Mouse (Mus musculus) neural tube, embryonic 15.5 days (tissue): Measurements from ENCODE around the gene Ube2o. TPM values are rescaled to one million over a fixed set of nuclear protein-coding genes. Genes with fewer than 3 reads are reported as not detected.
"Not testable (repeated sequence)": the region's sequence is repeated elsewhere in the genome, so short reads cannot be mapped to it uniquely, and the experiment has no call there.

Experiments
- ATAC-seq: fragments of 200-750 bp; cut with Nextera tagmentation; 2 replicates; pipeline ENCODE4 v1.8.0; 2017; ENCODE audit warnings: mild to moderate bottlenecking, moderate TSS enrichment, moderate library complexity; ENCODE audit not compliant: low FRiP score
- H3K27ac ChIP-seq: fragments of 300-500 bp; sonication (generic); replicated peaks from 2 replicates; pipeline ENCODE4 v1.5.1; 2015; ENCODE audit warnings: mild to moderate bottlenecking, inconsistent platforms
- H3K27me3 ChIP-seq: fragments of 300-500 bp; sonication (generic); replicated peaks from 2 replicates; pipeline ENCODE4 v1.6.1; 2015; ENCODE audit warnings: inconsistent platforms
- H3K36me3 ChIP-seq: fragments of 300-500 bp; sonication (generic); 2 replicates; pipeline ENCODE4 v1.6.1; 2015; ENCODE audit warnings: inconsistent platforms
- H3K4me1 ChIP-seq: fragments of 300-500 bp; sonication (generic); 2 replicates; pipeline ENCODE4 v1.6.1; 2015; ENCODE audit warnings: inconsistent platforms
- H3K4me2 ChIP-seq: fragments of 300-500 bp; sonication (generic); 2 replicates; pipeline ENCODE4 v1.6.1; 2015; ENCODE audit warnings: inconsistent platforms, mild to moderate bottlenecking, moderate library complexity
- H3K4me3 ChIP-seq: fragments of 300-500 bp; sonication (generic); replicated peaks from 2 replicates; pipeline ENCODE4 v1.5.1; 2015; ENCODE audit warnings: mild to moderate bottlenecking, inconsistent platforms
- H3K9ac ChIP-seq: fragments of 300-500 bp; sonication (generic); replicated peaks from 2 replicates; pipeline ENCODE4 v1.6.1; 2015; ENCODE audit warnings: mild to moderate bottlenecking, inconsistent platforms
- H3K9me3 ChIP-seq: fragments of 300-500 bp; sonication (generic); replicated peaks from 2 replicates; pipeline ENCODE4 v1.6.1; 2016; ENCODE audit warnings: inconsistent platforms
- WGBS: fragments of 180-500 bp; shearing (Covaris S2); methylation state at CpG from one replicate; pipeline ENCODE4 v1.1.7; 2015; ENCODE audit warnings: mixed read lengths; 5-methylcytosine and 5-hydroxymethylcytosine counted together
- polyA plus RNA-seq: library from polyadenylated mRNA; unstranded; fragments of >200 nt; fragmentation: Nextera tagmentation; extraction: Ambion mirVana; gene quantifications from 2 replicates; pipeline ENCODE4 v1.2.1, GENCODE M21; 2015

Gene Ube2o
- polyA plus RNA-seq, 1 experiment from 2014 or later = 32.4 TPM

GRCm38 (mm10) chr11:116611883-116612282 is 30.6 kb upstream of the Ube2o start:
- Histone ChIP-seq H3K4me1 (0 out of 2 replicates have a peak, but pooled peaks cover 4% of the 10 kb centered on the region), H3K27ac (no peak overlapping the region), H3K9me3 (no peaks in the 10 kb centered on the region), H3K27me3 (no peaks in the 10 kb centered on the region), H3K4me3 (no peak overlapping the region), H3K36me3 (no peaks in the 10 kb centered on the region), H3K9ac (no peak overlapping the region), H3K4me2 (no peak overlapping the region)
- no peak for ATAC-seq
- WGBS = 96% methylated on average over 9 of the region's 9 CpGs

- H3K4me2 ChIP-seq, H3K27ac ChIP-seq, H3K4me1 ChIP-seq, H3K9ac ChIP-seq, H3K36me3 ChIP-seq, ATAC-seq, H3K27me3 ChIP-seq, H3K9me3 ChIP-seq, H3K4me3 ChIP-seq: not testable (repeated sequence)
- 83% methylated on average over 8 of the region's 9 CpGs for WGBS
Measured at GRCm38 (mm10) chr11:116611168-116611567, 29.9 kb upstream of the Ube2o start.

DNA sequence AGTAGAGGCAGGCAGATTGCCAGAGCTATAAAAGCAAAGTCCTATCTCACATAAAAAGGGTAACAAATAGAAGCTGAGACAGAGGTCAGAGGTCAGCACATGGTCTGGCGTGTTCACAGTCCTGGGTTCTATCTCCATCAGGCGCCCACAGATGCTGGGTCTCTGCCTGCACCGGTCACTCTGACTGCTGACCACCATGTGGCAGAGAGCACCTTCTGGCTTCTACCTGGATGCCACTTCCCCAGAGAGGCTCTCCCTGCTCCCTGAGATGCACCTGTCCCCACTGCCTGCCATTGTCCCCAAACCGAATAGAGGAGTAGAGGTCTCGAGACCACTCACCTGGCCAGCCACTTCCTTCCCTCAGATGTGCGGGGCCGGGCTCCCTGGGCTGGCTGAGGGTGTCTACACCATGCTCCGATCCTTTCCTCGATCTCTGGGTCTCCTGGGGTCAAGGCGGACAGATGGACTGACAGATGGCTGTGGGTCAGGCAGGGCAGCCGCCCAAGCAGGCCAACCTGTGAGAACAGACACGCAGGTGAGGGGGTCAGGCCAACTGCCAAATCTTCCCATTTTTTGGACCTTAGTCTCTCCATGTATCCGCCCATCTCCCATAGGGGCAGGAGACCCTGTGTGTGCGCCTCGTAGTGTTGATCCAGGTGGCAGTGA is 28.9 kb upstream of the Ube2o start:
- Histone ChIP-seq H3K4me1 (no peaks in the 10 kb centered on the region), H3K27ac (no peak overlapping the region), H3K9me3 (no peaks in the 10 kb centered on the region), H3K27me3 (no peaks in the 10 kb centered on the region), H3K36me3 (no peaks in the 10 kb centered on the region), H3K9ac (no peak overlapping the region), H3K4me3 (no peak overlapping the region), H3K4me2 (no peak overlapping the region)
- WGBS = 86% methylated on average over 15 of the region's 15 CpGs
- ATAC-seq = no peak

- no peak overlapping the region for H3K4me2 ChIP-seq
- H3K27me3 ChIP-seq = no peaks in the 10 kb centered on the region
- WGBS = 93% methylated on average over 3 of the region's 3 CpGs
Measured at GRCm38 (mm10) chr11:116607717-116608116, 26.5 kb upstream of the Ube2o start.

GRCm38 (mm10) chr11:116604097-116604496 is 22.9 kb upstream of the Ube2o start:
- no peaks in the 10 kb centered on the region for H3K36me3 ChIP-seq
- H3K4me1 ChIP-seq = no peaks in the 10 kb centered on the region
- 90% methylated on average over 12 of the region's 12 CpGs for WGBS
- no peak overlapping the region for H3K9ac ChIP-seq
- H3K4me3 ChIP-seq = no peak overlapping the region
- H3K4me2 ChIP-seq = no peak overlapping the region
- no peaks in the 10 kb centered on the region for H3K27me3 ChIP-seq
- ATAC-seq = no peak
- H3K9me3 ChIP-seq = no peaks in the 10 kb centered on the region
- no peak overlapping the region for H3K27ac ChIP-seq

More at GRCm38 (mm10) chr11:116607717-116608116, 26.5 kb upstream of the Ube2o start:
- no peaks in the 10 kb centered on the region for H3K9me3 ChIP-seq
- H3K4me3 ChIP-seq = no peak overlapping the region
- H3K27ac ChIP-seq = no peak overlapping the region
- no peaks in the 10 kb centered on the region for H3K4me1 ChIP-seq
- H3K36me3 ChIP-seq = no peaks in the 10 kb centered on the region
- ATAC-seq = no peak
- no peak overlapping the region for H3K9ac ChIP-seq

DNA sequence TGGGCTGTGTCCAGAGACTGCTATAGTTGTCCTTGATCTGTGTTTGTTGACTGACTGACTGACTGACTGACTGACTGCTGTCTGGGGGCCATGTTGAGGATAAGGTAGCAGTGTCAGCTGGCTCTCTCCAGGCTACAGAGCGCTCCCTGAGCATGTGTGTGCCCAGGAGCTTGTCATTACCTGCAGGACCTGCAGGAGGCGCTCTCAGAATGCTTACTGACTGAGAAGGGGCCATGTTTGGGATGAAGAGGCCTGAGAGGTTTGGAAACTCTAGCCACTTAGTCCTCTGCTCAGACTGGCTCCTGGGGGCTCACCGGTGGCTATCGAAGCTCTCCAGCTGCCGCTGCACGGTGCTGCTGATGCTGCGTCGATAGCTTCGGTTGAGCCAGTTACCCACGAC is 22.1 kb upstream of the Ube2o start:
- Histone ChIP-seq H3K4me1 (no peaks in the 10 kb centered on the region; the same call in 1 of the 2 replicates), H3K9me3 (no peaks in the 10 kb centered on the region), H3K36me3 (no peaks in the 10 kb centered on the region), H3K9ac (no peak overlapping the region), H3K27me3 (no peaks in the 10 kb centered on the region), H3K27ac (no peak overlapping the region), H3K4me3 (no peak overlapping the region), H3K4me2 (no peak overlapping the region)
- ATAC-seq = no peak
- WGBS = 93% methylated on average over 10 of the region's 10 CpGs

GRCm38 (mm10) chr11:116602043-116602442 is 20.8 kb upstream of the Ube2o start:
- Histone ChIP-seq H3K36me3 (no peaks in the 10 kb centered on the region), H3K4me3 (no peak overlapping the region), H3K9ac (no peak overlapping the region), H3K27ac (no peak overlapping the region), H3K4me1 (no peaks in the 10 kb centered on the region; the same call in 1 of the 2 replicates), H3K9me3 (no peaks in the 10 kb centered on the region), H3K4me2 (no peak overlapping the region), H3K27me3 (no peaks in the 10 kb centered on the region)
- no peak for ATAC-seq
- 86% methylated on average over 8 of the region's 8 CpGs for WGBS

GRCm38 (mm10) chr11:116601166-116601565 is 19.9 kb upstream of the Ube2o start:
- Histone ChIP-seq H3K9me3 (no peaks in the 10 kb centered on the region), H3K36me3 (no peaks in the 10 kb centered on the region), H3K27me3 (no peaks in the 10 kb centered on the region), H3K4me3 (no peak overlapping the region), H3K4me1 (no peaks in the 10 kb centered on the region; the same call in 1 of the 2 replicates), H3K27ac (no peak overlapping the region), H3K4me2 (no peak overlapping the region), H3K9ac (no peak overlapping the region)
- ATAC-seq = no peak
- WGBS = 88% methylated on average over 8 of the region's 8 CpGs

- H3K4me3 ChIP-seq = no peak overlapping the region
- 93% methylated on average over 15 of the region's 15 CpGs for WGBS
- no peaks in the 10 kb centered on the region; the same call in 1 of the 2 replicates for H3K4me1 ChIP-seq
- no peak for ATAC-seq
- H3K9me3 ChIP-seq = no peaks in the 10 kb centered on the region
- H3K4me2 ChIP-seq = no peak overlapping the region
- no peaks in the 10 kb centered on the region for H3K36me3 ChIP-seq
- no peaks in the 10 kb centered on the region for H3K27me3 ChIP-seq
- H3K9ac ChIP-seq = no peak overlapping the region
- no peak overlapping the region for H3K27ac ChIP-seq
Measured at GRCm38 (mm10) chr11:116599230-116599629, 18.0 kb upstream of the Ube2o start.

- Histone ChIP-seq H3K4me3 (no peak overlapping the region), H3K36me3 (no peaks in the 10 kb centered on the region), H3K9ac (no peak overlapping the region), H3K4me1 (peaks cover 3% of the 10 kb centered on the region; the same call in 1 of the 2 replicates), H3K27ac (no peak overlapping the region), H3K9me3 (no peaks in the 10 kb centered on the region), H3K4me2 (no peak overlapping the region), H3K27me3 (no peaks in the 10 kb centered on the region)
- WGBS = 80% methylated on average over 8 of the region's 8 CpGs
- ATAC-seq = no peak
Measured at GRCm38 (mm10) chr11:116598193-116598592, 16.9 kb upstream of the Ube2o start.

DNA sequence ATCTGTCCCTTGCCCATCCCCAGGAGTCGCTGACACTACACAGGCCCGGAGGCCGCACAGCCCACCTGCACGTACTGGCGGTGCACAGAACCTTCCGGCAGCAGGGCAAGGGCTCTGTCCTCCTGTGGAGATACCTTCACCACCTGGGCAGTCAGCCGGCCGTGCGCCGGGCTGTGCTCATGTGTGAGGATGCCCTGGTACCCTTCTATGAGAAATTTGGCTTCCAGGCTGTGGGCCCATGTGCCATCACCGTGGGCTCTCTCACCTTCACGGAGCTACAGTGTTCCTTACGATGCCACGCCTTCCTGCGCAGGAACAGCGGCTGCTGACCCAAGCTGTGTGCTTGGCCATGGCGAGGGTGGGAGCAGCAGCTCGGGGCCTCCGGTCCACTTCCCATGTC is 15.5 kb upstream of the Ube2o start:
- H3K36me3 ChIP-seq = no peaks in the 10 kb centered on the region

DNA sequence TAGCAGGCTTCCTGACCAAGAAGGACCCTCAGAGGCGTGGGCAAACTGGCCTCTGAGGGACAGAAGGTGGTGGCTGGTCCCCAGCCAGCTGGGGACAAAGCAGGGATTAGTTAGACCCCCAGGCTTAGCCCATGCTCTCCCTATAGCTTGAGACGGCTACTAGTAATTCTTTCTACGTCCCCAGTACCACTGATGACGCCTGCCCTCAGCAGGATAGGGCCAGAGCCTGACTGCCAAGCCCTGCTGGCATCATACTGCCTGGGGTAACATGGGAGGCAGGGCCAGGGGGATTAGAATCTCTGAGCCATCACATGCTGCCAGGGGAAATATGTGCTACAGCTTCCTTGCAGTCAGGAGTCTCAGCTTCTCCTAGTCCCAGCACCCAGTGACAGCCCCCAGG is 12.1 kb upstream of the Ube2o start:
- Histone ChIP-seq H3K9ac (no peak overlapping the region), H3K36me3 (no peaks in the 10 kb centered on the region), H3K4me1 (peaks cover 18% of the 10 kb centered on the region), H3K27ac (0 out of 2 replicates have a peak overlapping the region, but pooled peaks have one; percentile 45), H3K4me2 (no peak overlapping the region), H3K4me3 (no peak overlapping the region), H3K27me3 (no peaks in the 10 kb centered on the region), H3K9me3 (no peaks in the 10 kb centered on the region)
- ATAC-seq = no peak
- 61% methylated on average over 4 of the region's 4 CpGs for WGBS

More for the DNA sequence above, 15.5 kb upstream of the Ube2o start:
- Histone ChIP-seq H3K4me1 (peaks cover 11% of the 10 kb centered on the region; the same call in 1 of the 2 replicates), H3K4me3 (no peak overlapping the region), H3K27ac (no peak overlapping the region), H3K4me2 (no peak overlapping the region), H3K9ac (no peak overlapping the region), H3K27me3 (no peaks in the 10 kb centered on the region), H3K9me3 (no peaks in the 10 kb centered on the region)
- 88% methylated on average over 19 of the region's 19 CpGs for WGBS
- no peak for ATAC-seq
